Mouse (Mus musculus) heart, adult 11 months (tissue): ENCODE data around the gene Setd3.

Experiments used
- DNase-seq: peaks from one replicate; pipeline ENCODE4 v3.0.0; 2022

The Setd3 gene

DNA sequence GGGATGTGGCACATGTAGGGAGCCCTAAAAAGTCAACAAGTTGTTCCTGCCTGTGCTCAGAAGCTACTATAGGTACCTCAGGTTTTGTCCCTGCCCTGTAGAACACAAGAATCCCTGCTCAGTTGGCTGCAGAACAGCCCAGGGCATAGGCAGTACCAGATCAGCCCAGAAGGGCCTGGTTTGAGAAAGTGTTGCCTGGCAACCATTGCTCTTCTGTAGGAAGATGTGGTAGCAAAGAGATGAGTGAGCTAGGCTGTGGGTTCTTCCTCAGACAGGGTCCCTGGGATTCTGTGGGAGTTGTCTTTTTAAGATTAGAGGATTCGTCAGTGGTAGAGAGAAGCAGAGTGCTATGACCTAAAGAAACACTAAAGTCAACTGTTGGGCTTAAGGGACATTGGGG lies 21.0 kb upstream of the Setd3 start:
- DNase-seq, result no peak

DNA sequence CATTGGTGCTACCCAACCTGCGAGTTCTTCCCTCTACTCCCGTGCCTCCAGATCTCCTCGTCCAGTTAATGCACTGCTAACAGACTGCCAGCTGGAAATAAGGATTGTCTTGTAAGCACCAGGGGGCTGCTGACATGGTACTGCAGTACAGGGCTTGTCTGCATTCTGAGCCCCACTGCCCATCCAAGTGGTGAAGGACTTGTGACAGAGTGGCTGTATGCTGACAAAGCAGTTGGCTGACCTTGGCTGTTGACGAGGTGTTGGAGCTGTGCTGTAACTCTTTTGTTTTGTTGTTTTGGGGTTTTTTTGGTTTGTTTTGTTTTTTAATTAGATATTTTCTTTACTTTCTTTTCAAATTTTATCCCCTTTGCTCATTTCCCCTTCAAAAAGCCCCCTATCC lies 19.3 kb upstream of the Setd3 start:
- no peak for DNase-seq

DNA sequence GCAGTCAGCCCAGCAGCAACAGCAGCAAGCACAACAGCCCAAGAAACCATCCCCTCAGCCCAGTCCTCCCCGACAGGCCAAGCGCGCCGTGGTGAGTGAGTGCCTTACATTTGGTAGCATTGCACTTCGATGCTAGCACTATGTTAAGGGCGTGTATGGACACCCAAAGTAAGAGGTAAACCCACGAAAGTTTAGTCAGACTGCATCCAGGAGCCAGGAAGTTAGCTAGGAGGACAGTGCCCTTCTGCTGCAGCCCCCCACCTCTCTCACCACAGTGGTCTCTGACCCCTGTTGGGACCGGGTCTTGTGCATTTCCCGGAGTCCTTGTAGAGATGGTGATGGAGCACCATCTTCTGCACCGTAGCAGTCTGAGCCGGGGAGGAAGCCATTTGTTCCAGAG lies 16.6 kb upstream of the Setd3 start:
- DNase-seq, result peak; percentile 90

- peak; percentile 89 for DNase-seq
Observed at GRCm38 (mm10) chr12:108193878-108194277, 14.8 kb upstream of the Setd3 start.

DNA sequence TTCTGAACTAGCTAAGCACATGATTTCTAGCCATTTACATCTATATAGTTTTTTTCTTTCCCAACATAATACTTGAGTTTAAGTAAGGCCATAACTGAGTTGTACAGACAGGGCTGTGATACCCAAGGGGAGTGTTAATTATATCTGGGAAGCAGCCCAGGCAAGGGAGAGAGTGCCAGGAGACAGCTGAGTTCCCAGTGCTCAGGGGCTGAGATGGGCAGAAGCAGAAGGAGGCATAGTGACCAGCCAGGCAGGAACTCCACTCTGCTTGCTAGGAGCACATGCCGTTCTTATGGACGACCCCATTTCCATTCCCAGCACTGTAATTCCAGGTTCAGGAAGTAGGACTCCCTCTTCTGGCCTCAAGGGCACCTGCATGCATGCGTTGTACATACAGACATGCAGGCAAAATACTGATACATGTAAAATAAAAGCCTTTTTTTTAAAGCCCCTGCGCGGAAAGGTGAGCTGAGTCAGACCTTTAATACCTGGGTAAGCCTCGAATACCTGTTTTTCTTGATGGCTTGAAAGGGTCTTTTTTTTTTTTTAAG lies 8.5 kb upstream of the Setd3 start:
- DNase-seq, result no peak

DNA sequence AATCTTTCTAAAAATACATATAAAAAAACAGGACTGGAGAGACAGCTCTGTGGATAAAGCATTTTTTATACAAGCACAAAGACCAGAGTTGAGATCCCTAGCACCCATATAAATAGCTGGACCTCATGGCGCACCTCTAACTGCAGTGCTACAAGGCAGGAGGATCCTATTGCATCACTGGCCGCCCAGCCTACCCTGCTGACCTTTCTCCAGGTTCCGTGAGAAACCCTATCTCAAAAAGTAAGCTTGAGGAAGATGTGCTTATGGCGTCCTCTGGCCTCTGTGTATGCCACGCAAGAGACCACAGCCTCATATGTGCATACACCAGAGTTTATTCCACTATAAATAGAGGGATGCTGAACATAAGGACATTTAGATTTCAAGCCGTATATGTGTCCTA lies 2.6 kb upstream of the Setd3 start:
- peak; percentile 79 for DNase-seq

DNA sequence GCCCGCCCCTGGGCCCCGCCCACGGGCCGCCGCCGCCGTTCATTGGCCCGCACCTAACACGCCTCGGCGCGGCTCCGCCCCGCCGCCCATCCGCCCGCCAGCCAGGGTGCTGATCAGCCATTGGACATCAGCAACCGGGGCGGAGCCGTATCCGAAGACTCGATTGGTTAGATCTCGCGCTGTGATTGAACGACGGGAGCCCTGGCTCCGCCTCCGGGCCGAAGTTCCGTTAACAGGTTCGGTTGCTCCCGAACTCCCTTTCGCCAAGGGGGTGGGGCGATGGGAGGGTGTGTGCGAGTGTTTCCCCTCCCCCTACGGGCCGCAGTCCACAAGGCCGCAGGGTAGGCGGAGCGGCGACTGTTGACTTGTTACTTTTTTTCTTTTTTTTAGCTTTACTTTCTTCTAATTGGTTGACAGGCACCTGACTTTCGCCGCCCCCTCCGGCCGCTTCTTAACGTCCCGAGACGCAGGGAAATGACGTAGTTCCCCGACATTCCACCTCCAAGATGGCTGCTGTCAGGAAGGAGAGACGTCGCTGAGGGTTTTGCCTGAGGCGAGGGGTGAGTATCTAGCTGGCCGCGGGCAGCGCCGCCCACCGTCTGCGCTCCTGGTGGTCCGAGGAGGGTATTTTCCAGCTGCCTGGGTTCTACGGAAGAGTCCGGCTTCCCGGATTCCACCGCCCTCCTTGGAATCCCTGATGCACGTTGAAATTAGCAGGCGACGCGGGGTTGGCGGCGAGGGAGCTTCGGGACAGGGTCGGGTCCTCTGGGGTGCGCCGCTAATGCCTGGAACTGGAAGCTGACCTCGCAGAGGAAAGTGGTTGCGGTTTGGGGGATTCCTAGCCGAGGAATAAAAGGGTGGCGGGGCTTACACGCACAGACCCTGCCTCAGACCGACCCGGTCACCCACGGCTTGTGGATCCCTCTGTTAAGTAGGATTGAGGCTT lies 480 bp upstream of the Setd3 start, which contains the start of gene Ccnk:
TSS of gene Ccnk (plus strand) at position 259 of the 946 bp plus-strand sequence.
- peak; percentile 100 for DNase-seq

DNA sequence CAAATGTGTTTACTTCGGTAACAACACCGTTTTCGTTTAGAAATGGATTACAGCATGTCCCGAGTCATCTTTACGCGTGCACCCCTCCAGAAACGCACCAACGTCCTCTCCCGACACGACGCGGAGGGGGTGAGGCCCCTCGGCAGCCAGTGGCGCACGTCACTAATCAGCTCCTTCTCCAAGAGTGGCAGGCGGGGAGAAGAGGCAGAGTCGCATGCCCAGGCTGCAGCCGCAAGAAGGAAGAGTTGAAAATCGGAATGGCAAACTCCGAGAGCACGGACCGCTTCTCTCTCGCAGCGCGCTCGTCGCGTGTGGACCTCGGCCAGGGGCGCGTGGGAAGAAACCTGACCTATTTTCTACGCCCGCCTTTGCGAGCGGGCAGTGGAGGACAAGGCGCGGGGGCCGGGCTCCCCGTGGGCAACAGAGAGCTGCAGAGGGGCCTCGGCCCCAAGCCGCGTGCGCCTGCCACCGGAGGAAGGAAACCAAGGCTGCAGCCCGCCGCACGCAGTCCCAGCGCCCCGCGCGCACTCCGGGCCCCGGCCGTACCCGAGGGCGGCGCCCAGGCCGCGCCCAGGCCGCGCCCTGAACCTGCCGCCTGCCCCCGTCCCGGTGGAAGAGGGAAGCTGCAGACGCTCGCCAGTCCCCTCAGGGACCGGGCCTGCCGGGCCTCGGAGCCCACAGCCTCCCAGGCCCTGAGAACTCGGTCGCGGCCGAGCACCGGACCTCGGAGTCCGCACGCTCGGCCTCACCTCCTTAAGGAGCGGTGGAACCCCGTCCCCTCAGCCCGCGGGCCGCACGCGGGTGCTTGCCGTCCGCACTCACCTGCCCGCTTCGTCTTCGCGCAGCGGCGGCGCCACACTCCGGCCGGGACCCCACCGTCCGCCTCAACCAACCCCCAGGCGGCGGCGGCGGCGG lies 526 bp downstream of the Setd3 start:
- peak; percentile 96 for DNase-seq

DNA sequence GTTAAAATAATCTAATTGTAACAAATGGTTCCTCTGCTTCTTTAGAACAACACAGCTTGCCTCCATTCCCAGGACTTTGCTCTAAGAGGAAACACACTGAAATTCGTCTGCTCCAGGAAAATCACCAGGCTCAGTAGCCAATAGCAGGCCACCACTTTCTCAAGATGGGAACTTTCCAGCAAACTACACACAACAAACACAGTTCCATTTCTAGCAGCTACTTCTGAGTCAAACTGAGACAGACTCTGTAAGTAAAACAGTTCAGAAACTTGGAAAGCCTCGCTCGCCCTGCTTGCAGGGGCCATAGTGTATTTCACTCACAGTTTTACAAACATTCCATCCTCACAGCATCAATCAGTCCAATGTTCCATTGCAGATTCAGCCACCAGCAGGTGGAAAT lies 2.7 kb downstream of the Setd3 start:
- DNase-seq, result peak; percentile 80

DNA sequence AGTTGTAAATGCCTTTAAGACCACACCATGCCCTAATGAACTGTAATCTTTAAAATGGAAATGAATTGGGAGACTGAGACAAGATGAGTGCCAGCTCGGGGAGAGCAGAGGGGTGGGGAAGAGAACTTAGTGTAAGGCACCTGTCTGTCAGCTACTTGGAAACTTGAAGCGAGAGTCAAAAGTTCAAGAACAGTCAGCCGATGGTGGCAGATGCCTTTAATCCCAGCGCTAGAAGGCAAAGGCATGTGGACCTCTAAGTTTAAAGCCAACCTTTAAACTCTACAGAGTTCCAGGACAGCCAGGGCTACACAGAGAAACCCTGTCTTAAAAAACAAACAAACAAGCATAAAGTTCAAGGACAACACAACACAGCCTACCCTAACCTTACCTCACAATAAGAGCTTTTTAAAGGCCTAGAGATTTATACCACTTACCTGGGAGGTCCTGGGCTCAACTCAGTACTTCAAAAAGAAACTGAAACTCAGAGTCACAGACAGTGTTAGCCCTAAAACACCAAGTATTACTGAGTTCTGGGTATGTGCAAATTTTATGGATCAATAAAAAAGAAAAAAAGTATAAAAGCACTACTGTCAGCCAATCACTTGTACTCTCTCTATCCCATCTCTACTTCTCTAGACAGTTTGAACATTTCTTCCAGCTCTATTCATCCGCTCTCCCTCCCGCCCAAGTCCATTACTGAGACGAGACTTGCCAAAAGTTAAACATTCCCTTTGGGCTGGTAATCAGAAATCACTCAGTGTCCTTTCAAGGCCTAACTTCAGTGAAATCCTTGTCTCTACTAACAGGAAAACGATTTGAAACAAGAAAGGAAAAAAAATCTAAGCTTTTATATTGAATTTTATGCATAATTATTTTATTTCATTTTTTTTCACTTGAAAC lies 4.3 kb downstream of the Setd3 start:
- DNase-seq, result no peak

DNA sequence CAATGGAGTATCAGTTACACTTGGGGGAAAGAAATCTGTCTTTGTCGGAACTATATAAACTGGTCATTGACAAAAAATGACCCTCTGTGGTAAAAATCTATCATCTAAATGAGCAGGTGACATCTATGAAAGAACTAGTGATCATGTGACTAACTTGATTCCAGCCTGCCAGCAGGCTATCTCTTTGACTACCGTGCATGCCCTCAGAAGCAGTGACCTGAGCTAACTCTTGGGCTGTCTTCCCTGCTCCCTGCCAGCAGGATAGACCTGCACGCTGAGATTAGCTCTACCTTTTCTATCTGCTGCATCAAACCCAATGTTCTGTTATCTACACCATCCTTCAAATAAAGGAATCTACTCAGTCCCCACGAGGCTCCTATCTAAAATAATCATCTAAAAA lies 6.5 kb downstream of the Setd3 start:
- DNase-seq, result no peak

- DNase-seq, result no peak
Observed at GRCm38 (mm10) chr12:108171336-108171735, 7.8 kb downstream of the Setd3 start.

GRCm38 (mm10) chr12:108170467-108170866 lies 8.6 kb downstream of the Setd3 start:
- no peak for DNase-seq

DNA sequence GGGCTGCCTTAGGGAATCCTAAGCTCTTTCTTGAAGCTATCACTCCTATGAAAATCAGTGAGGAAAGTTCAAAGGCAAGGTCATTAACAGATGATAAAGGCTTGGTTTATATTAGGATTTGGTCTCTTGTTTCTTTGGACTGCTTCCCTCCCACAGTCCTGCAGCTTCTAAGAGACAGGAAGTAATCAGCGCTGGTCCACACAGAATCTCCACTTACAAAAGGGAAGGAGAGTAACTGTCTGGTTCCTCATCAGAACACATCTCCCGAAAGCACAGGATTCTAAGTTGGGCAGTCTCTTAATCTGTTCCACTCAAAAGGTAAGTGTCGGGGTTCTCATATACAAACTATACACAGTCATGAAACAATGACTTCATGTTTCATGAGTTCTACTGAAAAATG lies 10.2 kb downstream of the Setd3 start:
- no peak for DNase-seq

- DNase-seq, result no peak
Observed at GRCm38 (mm10) chr12:108163706-108164105, 15.4 kb downstream of the Setd3 start.

GRCm38 (mm10) chr12:108162036-108162435 lies 17.1 kb downstream of the Setd3 start:
- no peak for DNase-seq

DNA sequence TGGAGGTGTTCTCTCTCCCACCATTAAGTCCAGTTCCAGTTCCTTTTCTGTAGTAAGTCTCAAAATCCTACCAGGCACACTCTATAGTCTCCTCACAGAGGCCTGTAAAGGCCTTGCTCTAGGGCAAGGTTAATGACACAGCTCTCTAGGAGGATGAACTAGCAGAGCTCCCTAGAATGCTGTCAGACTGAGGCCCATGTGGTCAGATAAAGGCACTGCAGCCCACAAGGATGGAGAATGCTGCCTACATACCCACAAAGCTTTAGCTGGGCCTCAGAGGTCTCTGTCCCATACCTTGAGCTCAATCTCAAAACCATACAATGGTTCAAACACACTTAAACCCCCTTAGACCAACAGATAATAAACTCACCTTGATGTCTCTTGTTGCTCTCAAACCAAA lies 19.3 kb downstream of the Setd3 start:
- no peak for DNase-seq

GRCm38 (mm10) chr12:108152743-108153142 lies 26.4 kb downstream of the Setd3 start:
- DNase-seq, result no peak

GRCm38 (mm10) chr12:108149764-108150163 lies 29.4 kb downstream of the Setd3 start:
- DNase-seq, result no peak

DNA sequence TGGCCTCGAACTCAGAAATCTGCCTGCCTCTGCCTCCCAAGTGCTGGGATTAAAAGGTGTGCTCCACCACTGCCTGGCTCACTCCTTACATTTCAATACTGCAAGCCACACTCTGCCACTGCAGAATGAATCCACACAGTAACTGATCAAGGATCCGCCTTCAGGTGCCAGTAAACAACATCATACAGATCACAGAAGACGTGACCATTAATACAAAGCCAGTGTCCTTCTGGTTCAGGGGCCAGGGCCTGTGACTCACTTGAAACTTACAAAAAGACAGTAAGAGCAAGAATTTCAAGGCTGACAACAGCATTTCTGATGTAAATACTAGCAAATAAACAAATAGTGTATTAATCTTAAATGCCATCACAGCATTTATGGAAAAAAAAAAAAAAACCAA lies 33.9 kb downstream of the Setd3 start:
- DNase-seq, result no peak

DNA sequence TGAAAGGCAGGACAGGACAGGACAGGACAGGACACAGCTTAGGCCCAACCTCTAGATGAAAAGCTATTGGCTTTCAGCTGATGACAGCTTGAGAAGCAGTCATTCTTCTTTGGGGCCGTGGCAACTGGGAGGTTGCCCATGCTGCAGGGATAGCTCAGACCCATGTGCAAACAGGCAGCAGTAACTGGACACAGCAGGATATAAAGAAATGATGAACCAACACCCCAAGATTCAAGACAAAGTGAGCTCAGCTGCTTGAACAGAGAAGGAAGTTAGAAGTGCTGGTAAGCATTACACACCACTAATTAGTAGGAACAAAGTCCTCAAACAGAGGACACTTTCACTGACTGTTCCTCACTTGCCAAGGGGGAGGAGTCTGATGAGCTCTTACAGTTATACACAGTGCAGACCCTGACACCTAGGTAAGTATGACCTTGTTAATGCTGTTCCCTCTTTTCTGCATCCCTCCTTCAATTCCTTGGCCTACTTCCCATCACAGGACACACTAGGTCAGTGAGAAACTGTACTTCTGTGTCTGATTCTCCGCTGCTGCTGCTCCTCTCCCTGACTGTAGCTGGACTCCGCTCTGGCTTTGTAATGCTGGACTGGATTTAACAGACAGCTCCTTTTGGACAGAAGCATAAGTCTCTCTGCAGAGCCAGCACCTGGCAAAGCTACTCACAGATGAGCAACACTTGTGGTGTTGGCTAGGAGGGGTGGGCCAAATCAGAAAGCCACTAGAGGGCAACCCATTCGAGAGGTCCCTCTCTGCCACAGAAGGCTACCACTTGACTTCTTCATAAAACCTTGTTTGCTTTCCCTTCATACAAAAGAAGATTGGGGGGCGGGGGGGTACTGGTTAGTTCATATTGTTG lies 35.3 kb downstream of the Setd3 start:
- no peak for DNase-seq
